Mouse (Mus musculus): ENCODE results near the gene Edaradd.

DNA sequence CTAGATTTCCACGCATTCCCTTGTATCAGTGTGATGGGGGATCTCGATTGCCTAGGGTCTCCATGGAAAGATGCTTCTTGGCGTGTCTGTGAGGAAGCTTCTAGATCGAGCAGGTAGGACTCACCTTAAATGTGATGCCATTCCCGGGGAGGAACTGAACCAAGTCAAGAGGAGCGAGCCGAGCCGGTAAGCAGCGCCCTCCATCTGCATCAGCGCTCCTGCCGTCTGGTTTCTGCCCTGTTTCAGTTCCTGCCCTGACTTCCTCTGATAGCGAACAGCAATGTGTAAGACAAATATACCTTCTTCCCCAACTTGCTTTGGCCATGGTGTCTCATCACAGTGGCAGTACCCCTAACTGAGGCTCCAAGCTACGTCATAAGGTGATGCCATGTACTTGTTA, 19.9 kb upstream of the Edaradd start:
- TF ChIP-seq CTCF (IDR thresholded peaks at IDR 0.05; ENCODE audit: low read depth) (no peak), EP300 (IDR thresholded peaks at IDR 0.05; ENCODE audit: low read depth) (no peak)

All from heart, postnatal 0 days (tissue).